Mouse (Mus musculus) ES-E14 (cell line): ENCODE measurements around the gene St6galnac3. TPM values are rescaled to one million over a fixed set of nuclear protein-coding genes. Genes with fewer than 3 reads are reported as not detected.

Source experiments
- DNase-seq: peaks from one replicate; pipeline ENCODE4 v3.0.0-alpha.2; 2013; ENCODE audit warnings: low read depth, low spot score
- H3K27ac ChIP-seq: 2 replicates; pipeline ENCODE4 v1.5.1; 2012; ENCODE audit warnings: low read depth, mild to moderate bottlenecking, low read length, moderate library complexity, mixed read lengths; ENCODE audit not compliant: poor library complexity, insufficient read depth, severe bottlenecking
- H3K36me3 ChIP-seq: 2 replicates; pipeline ENCODE4 v1.6.1; 2012; ENCODE audit warnings: mild to moderate bottlenecking, low read length, moderate library complexity, mixed read lengths; ENCODE audit not compliant: control insufficient read depth, poor library complexity, insufficient read depth, severe bottlenecking
- H3K4me1 ChIP-seq, 2 experiments: fragments of 150-350 bp in 1 of 2; sonication (generic) in 1 of 2; 2 replicates each; pipeline ENCODE4 v1.6.1; 2012; ENCODE audit warnings: low read length in 2 of 2, mild to moderate bottlenecking in 1 of 2, mixed read lengths in 1 of 2; ENCODE audit not compliant: control insufficient read depth in 2 of 2, insufficient read depth in 2 of 2, poor library complexity in 1 of 2
- H3K4me3 ChIP-seq, 2 experiments: fragments of 150-350 bp in 1 of 2; sonication (generic) in 1 of 2; 2 replicates each; pipeline ENCODE4 v1.5.1; 2012; ENCODE audit warnings: low read length in 2 of 2, low read depth in 1 of 2, mild to moderate bottlenecking in 1 of 2, mixed read lengths in 1 of 2; ENCODE audit not compliant: insufficient read depth in 1 of 2, poor library complexity in 1 of 2, severe bottlenecking in 1 of 2
- H3K9ac ChIP-seq: 2 replicates; pipeline ENCODE4 v1.6.1; 2012; ENCODE audit warnings: low read depth, mild to moderate bottlenecking, low read length, mixed read lengths; ENCODE audit not compliant: poor library complexity, insufficient read depth, severe bottlenecking
- H3K9me3 ChIP-seq: fragments of 150-350 bp; sonication (generic); 2 replicates; pipeline ENCODE4 v1.6.1; 2012; ENCODE audit warnings: low read depth, mild to moderate bottlenecking, low read length; ENCODE audit not compliant: control insufficient read depth, insufficient read depth
- CHD2 ChIP-seq: IDR thresholded peaks from 2 replicates; pipeline ENCODE4 v1.6.1; 2014; ENCODE audit warnings: mild to moderate bottlenecking, low read depth, low read length, inconsistent platforms
- HCFC1 ChIP-seq: IDR thresholded peaks from 2 replicates; pipeline ENCODE4 v1.6.1; 2012; ENCODE audit warnings: low read length, inconsistent platforms, borderline replicate concordance; ENCODE audit not compliant: insufficient read depth
- MAFK ChIP-seq: IDR thresholded peaks from 2 replicates; pipeline ENCODE4 v1.6.1; 2014; ENCODE audit warnings: mild to moderate bottlenecking, low read depth, low read length, inconsistent platforms; ENCODE audit not compliant: insufficient read depth
- ZC3H11A ChIP-seq: IDR thresholded peaks from 2 replicates; pipeline ENCODE4 v1.6.1; 2012; ENCODE audit warnings: low read depth, mild to moderate bottlenecking, inconsistent platforms, low read length, borderline replicate concordance
- ZNF384 ChIP-seq: IDR thresholded peaks from 2 replicates; pipeline ENCODE4 v1.6.1; 2012; ENCODE audit warnings: low read depth, low read length, inconsistent platforms
- in situ Hi-C, 2 experiments: fragments of 600-800 bp; cut with MboI; formaldehyde crosslinking; loops; one replicate each; pipeline ENCODE4 v1.15.1; 2025; ENCODE audit warnings: low sequenced_read_pairs in 2 of 2, inconsistent platforms in 1 of 2; ENCODE audit not compliant: unreplicated experiment in 2 of 2
- total RNA-seq: library from RNA; depleted of rRNA; stranded (reverse); fragments of 300-350 nt; gene quantifications from 2 replicates; pipeline ENCODE4 v1.2.3, GENCODE M21; 2012

The St6galnac3 gene
- total RNA-seq, 1 experiment: 3.8 TPM

DNA sequence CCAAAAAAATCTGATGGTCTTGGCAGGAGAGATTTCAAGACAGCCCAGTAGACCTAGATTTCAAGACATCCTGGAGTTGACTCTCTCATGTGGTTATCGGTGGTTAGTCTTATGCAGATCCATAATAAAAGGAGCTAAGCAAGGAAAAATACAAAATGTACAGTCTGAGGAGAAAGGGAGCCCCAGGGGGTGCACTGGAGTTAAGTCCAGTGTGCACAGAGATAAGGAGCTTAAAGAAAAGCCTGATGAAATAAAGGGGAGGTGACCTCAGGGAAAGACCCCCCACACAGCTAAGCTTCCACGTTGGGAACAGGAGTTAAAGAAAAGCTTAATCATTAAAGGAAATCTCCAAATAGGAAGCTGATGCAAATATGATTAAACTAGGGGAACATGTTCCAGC lies 147.7 kb downstream of the St6galnac3 start:
- H3K36me3 ChIP-seq: no peaks in the 10 kb centered on the region
- no peak for DNase-seq
- in situ Hi-C loops: no loop called here
- peaks cover under 1 to 2% of the 10 kb centered on the region in 2 experiments; a peak in 2 of 4 replicates for H3K4me1 ChIP-seq
- no peak overlapping the region for H3K9ac ChIP-seq
- H3K27ac ChIP-seq: no peak overlapping the region
- H3K9me3 ChIP-seq: no peaks in the 10 kb centered on the region
- no peak overlapping the region for H3K4me3 ChIP-seq
- no peak for TF ChIP-seq MAFK
- TF ChIP-seq HCFC1: no peak
- TF ChIP-seq CHD2: no peak
- no peak for TF ChIP-seq ZNF384
- no peak for TF ChIP-seq ZC3H11A

DNA sequence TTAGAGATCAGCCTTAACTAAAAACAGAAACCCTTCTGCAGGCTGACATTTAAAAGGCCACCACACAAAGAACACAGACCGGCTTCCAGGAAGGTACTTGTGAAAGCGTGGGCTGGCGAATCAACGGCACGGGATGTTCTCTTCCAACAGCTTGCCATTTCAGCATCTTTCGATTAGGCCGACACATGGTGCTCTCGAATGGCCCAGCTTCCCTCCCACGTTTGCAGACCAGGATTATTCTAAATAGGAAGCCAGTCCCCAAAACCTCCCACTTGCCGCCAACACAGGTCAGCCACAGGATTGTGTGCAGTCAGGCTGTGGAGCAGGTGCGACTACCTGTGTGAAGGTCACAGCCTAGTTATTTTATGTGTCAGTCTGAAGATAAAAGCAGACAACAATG lies 153.8 kb downstream of the St6galnac3 start:
- no peak for DNase-seq
- in situ Hi-C loops: no loop called here

DNA sequence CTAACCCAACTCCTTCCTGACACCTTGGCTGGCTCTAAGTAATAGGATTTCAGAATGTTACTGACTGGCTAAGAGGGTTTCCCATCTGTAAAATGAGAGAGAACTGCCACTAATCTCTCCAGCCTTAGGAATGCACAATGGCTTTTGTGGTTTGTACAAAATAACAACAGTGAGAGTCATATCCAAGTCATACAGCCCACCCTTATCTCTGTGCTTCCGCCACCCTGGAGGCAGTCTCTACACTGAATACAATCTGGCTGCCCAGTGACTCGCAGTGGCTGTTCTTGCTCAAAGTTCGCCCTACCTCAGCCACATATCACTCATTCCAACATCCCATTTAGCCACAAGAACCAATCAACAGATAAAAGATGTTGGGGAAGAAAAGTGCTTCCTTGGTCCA lies 156.2 kb downstream of the St6galnac3 start:
- TF ChIP-seq CHD2 (no peak), HCFC1 (no peak), ZNF384 (no peak), ZC3H11A (no peak), MAFK (no peak)
- 0 out of 4 replicates have a peak, but pooled peaks cover 0 to 2% of the 10 kb centered on the region in 2 experiments for H3K4me1 ChIP-seq
- in situ Hi-C loops: no loop called here

More for the DNA sequence above, 153.8 kb downstream of the St6galnac3 start:
- Histone ChIP-seq H3K4me1 (0 out of 4 replicates have a peak, but pooled peaks cover 0 to 2% of the 10 kb centered on the region in 2 experiments), H3K36me3 (no peaks in the 10 kb centered on the region), H3K9me3 (no peaks in the 10 kb centered on the region), H3K9ac (no peak overlapping the region), H3K27ac (no peak overlapping the region), H3K4me3 (peak overlapping the region in 1 of 2 experiments; percentile 33; a peak in 1 of 4 replicates)
- no peak for TF ChIP-seq CHD2
- TF ChIP-seq HCFC1: no peak
- TF ChIP-seq ZC3H11A: no peak
- TF ChIP-seq ZNF384: no peak
- TF ChIP-seq MAFK: no peak

DNA sequence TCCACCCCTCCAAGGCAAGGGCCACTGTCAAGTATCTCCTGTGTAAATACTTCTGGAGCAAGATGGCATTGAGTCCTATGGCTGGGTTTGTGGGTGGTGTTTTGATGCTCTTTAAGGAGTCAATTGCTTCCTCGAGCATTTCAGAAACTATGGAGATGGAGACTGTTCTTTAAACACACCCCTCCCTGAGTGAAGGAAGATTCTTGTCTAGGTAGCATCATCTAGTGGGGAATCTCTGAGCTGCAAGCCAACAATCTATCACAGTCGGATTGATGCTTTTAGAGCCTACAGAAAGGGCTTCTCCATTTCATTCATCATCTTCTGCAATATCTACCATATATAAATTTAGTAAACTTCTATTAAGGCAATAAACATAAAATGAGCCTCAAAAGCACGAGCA lies 157.1 kb downstream of the St6galnac3 start:
- Histone ChIP-seq H3K36me3 (no peaks in the 10 kb centered on the region), H3K27ac (no peak overlapping the region), H3K4me3 (no peak overlapping the region), H3K9me3 (no peaks in the 10 kb centered on the region), H3K4me1 (0 out of 4 replicates have a peak, but pooled peaks cover 0 to 2% of the 10 kb centered on the region in 2 experiments), H3K9ac (no peak overlapping the region)
- TF ChIP-seq CHD2 (no peak), HCFC1 (no peak), ZC3H11A (no peak), ZNF384 (no peak), MAFK (no peak)
- in situ Hi-C loops: no loop called here
- no peak for DNase-seq

More for the DNA sequence above, 156.2 kb downstream of the St6galnac3 start:
- Histone ChIP-seq H3K36me3 (no peaks in the 10 kb centered on the region), H3K27ac (no peak overlapping the region), H3K9me3 (no peaks in the 10 kb centered on the region), H3K4me3 (no peak overlapping the region), H3K9ac (no peak overlapping the region)
- no peak for DNase-seq

DNA sequence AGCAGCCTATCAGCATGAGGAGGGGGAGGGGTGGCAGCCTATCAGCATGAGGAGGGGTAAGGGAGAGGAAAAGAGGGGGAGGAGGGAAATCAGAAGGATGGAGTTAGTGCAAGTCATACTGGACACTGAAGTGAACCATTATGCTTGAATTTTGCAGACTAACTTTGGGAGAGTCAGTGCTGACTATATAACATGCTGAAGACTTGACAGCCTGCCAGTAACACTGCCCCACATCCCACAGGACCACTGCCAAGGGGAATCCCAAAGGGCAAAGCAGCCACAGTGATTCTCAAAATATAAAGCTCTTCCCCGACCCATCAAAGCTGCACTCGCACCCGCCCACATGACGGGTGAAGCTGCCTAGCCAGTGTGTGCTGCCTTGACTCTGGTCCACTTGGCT lies 157.5 kb downstream of the St6galnac3 start:
- no peak overlapping the region for H3K4me3 ChIP-seq
- DNase-seq: no peak
- in situ Hi-C loops: no loop called here
- TF ChIP-seq HCFC1 (no peak), ZNF384 (no peak), MAFK (no peak), CHD2 (no peak), ZC3H11A (no peak)
- no peaks in the 10 kb centered on the region for H3K9me3 ChIP-seq
- no peaks in the 10 kb centered on the region for H3K36me3 ChIP-seq
- 0 out of 4 replicates have a peak, but pooled peaks cover 0 to 2% of the 10 kb centered on the region in 2 experiments for H3K4me1 ChIP-seq
- no peak overlapping the region for H3K27ac ChIP-seq
- H3K9ac ChIP-seq: no peak overlapping the region
